Mouse (Mus musculus) liver, embryonic 16.5 days (tissue): ENCODE data around the gene Nrn1. TPM values are rescaled to one million over a fixed set of nuclear protein-coding genes. Genes with fewer than 3 reads are reported as not detected.

Experiments
- ATAC-seq: fragments of 200-750 bp; cut with Nextera tagmentation; 2 replicates; pipeline ENCODE4 v1.8.0; 2017; ENCODE audit warnings: low read depth, mild to moderate bottlenecking, moderate number of reproducible peaks, moderate library complexity
- H3K27ac ChIP-seq: fragments of 300-500 bp; sonication (generic); 2 replicates; pipeline ENCODE4 v1.5.1; 2014; ENCODE audit warnings: mild to moderate bottlenecking, low read length
- H3K27me3 ChIP-seq: fragments of 300-500 bp; sonication (generic); 2 replicates; pipeline ENCODE4 v1.6.1; 2014; ENCODE audit warnings: low read depth, low read length, mixed read lengths; ENCODE audit not compliant: control insufficient read depth, insufficient read depth
- H3K36me3 ChIP-seq: fragments of 300-500 bp; sonication (generic); 2 replicates; pipeline ENCODE4 v1.6.1; 2014; ENCODE audit warnings: mild to moderate bottlenecking; ENCODE audit not compliant: control insufficient read depth, insufficient read depth
- H3K4me1 ChIP-seq: fragments of 300-500 bp; sonication (generic); 2 replicates; pipeline ENCODE4 v1.6.1; 2014; ENCODE audit warnings: low read depth, low read length, mixed read lengths; ENCODE audit not compliant: control insufficient read depth
- H3K4me2 ChIP-seq: fragments of 300-500 bp; sonication (generic); 2 replicates; pipeline ENCODE4 v1.6.1; 2014; ENCODE audit warnings: low read depth, low read length, mixed read lengths
- H3K4me3 ChIP-seq: fragments of 300-500 bp; sonication (generic); 2 replicates; pipeline ENCODE4 v1.5.1; 2014; ENCODE audit warnings: low read depth, mild to moderate bottlenecking, low read length
- H3K9ac ChIP-seq: fragments of 300-500 bp; sonication (generic); 2 replicates; pipeline ENCODE4 v1.6.1; 2014; ENCODE audit warnings: low read depth, low read length
- H3K9me3 ChIP-seq: fragments of 300-500 bp; sonication (generic); replicated peaks from 2 replicates; pipeline ENCODE4 v1.6.1; 2016; ENCODE audit warnings: low read length; ENCODE audit not compliant: control insufficient read depth
- WGBS: fragments of 180-500 bp; shearing (Covaris S2); extraction: QIAGEN DNeasy Blood & Tissue Kit; methylation state at CpG from one replicate; pipeline ENCODE4 v1.1.7; 2014; ENCODE audit not compliant: insufficient replicate concordance; 5-methylcytosine and 5-hydroxymethylcytosine counted together
- polyA plus RNA-seq: library from polyadenylated mRNA; unstranded; fragments of >200 nt; fragmentation: Nextera tagmentation; extraction: Ambion mirVana; gene quantifications from 2 replicates; pipeline ENCODE4 v1.2.1, GENCODE M21; 2015

Nrn1 gene
- polyA plus RNA-seq: 51.8 and 59.6 TPM in 2 replicates

- Histone ChIP-seq H3K27ac (peak within 1 kb of the TSS; percentile 36), H3K4me1 (no peaks in the 10 kb centered on the region; the same call in 1 of the 2 replicates), H3K4me2 (peak within 1 kb of the TSS; percentile 51), H3K36me3 (no peaks in the 10 kb centered on the region), H3K9ac (peak within 1 kb of the TSS; percentile 32), H3K4me3 (peak within 1 kb of the TSS; percentile 39), H3K27me3 (peaks cover 64% of the 10 kb centered on the region), H3K9me3 (no peaks in the 10 kb centered on the region)
- peak; percentile 22; the same call in 1 of the 2 replicates for ATAC-seq
- 1% methylated on average over 50 of the region's 50 CpGs for WGBS
These were observed at the start of gene Nrn1 for GRCm38 (mm10) chr13:36734731-36735571. Nrn1 (minus strand) TSS chr13:36735131.

- Histone ChIP-seq H3K4me1 (no peaks in the 10 kb centered on the region), H3K36me3 (no peaks in the 10 kb centered on the region), H3K27ac (no peak overlapping the region), H3K9ac (no peak overlapping the region), H3K9me3 (no peaks in the 10 kb centered on the region), H3K4me2 (no peak overlapping the region), H3K4me3 (no peak overlapping the region), H3K27me3 (no peaks in the 10 kb centered on the region)
- 68% methylated on average over 5 of the region's 5 CpGs for WGBS
- no peak for ATAC-seq
These were observed 44.7 kb upstream of the Nrn1 start for GRCm38 (mm10) chr13:36779626-36780025.

DNA sequence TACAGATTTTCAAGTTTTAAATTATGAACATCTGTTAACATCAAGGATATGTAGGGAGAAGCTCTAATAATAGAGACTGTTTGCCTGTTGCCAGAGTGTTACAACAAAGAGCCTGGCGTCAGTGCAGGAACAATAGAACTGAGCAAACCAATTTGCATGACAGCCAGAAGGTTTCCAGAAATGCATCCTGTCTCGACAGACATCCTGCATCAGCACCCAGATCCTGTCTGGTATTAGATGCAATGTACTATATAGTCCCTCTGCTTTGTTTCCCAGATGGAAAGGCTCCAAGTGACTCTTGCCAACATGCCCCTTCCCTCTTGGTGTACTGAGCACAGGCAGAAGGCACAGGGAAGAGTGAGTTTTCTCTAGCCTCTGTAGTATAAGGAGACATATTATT, 31.9 kb upstream of the Nrn1 start:
- Histone ChIP-seq H3K36me3 (no peaks in the 10 kb centered on the region), H3K9ac (no peak overlapping the region), H3K4me1 (no peaks in the 10 kb centered on the region), H3K27ac (no peak overlapping the region), H3K9me3 (no peaks in the 10 kb centered on the region), H3K4me3 (no peak overlapping the region), H3K4me2 (no peak overlapping the region), H3K27me3 (no peaks in the 10 kb centered on the region)
- WGBS: 37% methylated on average over 2 of the region's 2 CpGs
- ATAC-seq: no peak

- Histone ChIP-seq H3K4me3 (no peak overlapping the region), H3K9ac (no peak overlapping the region), H3K9me3 (no peaks in the 10 kb centered on the region), H3K27ac (no peak overlapping the region), H3K27me3 (no peaks in the 10 kb centered on the region), H3K4me2 (no peak overlapping the region), H3K36me3 (no peaks in the 10 kb centered on the region), H3K4me1 (no peaks in the 10 kb centered on the region)
- 59% methylated on average over 3 of the region's 3 CpGs for WGBS
- ATAC-seq: no peak
These were observed 16.9 kb upstream of the Nrn1 start for GRCm38 (mm10) chr13:36751861-36752260.

GRCm38 (mm10) chr13:36750056-36750455, 15.1 kb upstream of the Nrn1 start:
- ATAC-seq: no peak
- Histone ChIP-seq H3K9ac (no peak overlapping the region), H3K27ac (no peak overlapping the region), H3K9me3 (no peaks in the 10 kb centered on the region), H3K36me3 (no peaks in the 10 kb centered on the region), H3K4me2 (no peak overlapping the region), H3K27me3 (no peaks in the 10 kb centered on the region), H3K4me3 (no peak overlapping the region), H3K4me1 (no peaks in the 10 kb centered on the region)
- WGBS: 45% methylated on average over 2 of the region's 2 CpGs

DNA sequence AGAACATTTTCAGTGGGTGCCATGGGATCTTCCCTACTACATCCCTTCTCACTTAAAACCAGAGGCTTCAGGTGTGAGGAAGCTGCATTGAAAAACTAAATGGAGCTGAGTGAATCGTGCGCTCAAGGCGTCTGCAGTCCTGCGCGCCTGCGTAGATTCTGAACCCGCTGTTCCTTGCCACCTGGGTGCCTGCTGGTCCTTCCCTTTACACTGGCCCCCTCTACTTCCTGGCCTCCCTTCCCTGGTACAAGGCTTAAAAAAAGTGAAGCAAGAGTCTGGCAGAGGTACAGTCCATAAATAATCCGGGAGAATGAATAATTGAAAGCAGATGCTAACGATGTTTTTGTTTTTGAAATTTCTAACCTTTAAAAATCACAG, 1.7 kb upstream of the Nrn1 start:
- Histone ChIP-seq H3K4me3 (peak overlapping the region; percentile 39), H3K36me3 (no peaks in the 10 kb centered on the region), H3K9me3 (no peaks in the 10 kb centered on the region), H3K4me2 (peak overlapping the region; percentile 51), H3K27me3 (peaks cover 49% of the 10 kb centered on the region), H3K9ac (no peak overlapping the region), H3K27ac (no peak overlapping the region), H3K4me1 (no peaks in the 10 kb centered on the region)
- no peak for ATAC-seq
- 12% methylated on average over 9 of the region's 9 CpGs for WGBS

DNA sequence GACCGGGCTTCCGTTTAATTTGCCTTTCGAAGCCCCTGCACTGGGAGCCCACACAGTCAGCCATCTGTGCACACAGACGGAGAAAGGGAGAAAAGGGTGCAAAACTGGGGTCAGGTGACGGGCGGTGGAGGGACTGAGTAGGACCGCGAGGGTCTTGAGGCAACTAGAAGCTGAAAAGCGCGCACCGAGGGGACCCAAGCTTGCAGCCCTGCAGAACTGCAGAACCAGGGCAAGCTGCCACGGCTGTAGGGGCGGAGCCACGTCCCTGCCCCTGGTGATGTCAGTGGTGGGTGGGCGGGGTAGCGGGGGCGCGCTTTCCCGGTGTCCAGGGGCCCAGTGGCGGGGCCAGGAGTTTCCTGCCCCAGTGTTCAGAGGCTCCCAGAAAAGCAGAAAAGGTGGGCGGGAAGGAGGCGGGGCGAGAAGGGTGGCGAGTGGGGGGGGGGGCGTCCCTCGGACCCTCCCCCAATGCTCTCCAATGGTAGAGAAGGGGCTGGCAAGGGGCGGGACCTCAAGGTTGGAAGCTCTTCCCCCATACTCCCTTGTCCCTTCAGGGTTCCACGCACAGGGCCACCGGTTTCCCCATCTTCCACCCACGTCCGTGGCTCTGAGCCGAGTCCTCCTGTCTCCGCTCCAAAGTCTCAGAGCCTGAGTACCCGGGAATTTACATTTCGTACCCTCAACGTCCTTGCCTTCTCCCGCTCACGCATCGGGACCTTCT, 1.1 kb upstream of the Nrn1 start:
- 1% methylated on average over 36 of the region's 39 CpGs for WGBS
- no peak overlapping the region for H3K27ac ChIP-seq
- ATAC-seq: peak; percentile 90
- peak overlapping the region; percentile 39 for H3K4me3 ChIP-seq
- H3K36me3 ChIP-seq: no peaks in the 10 kb centered on the region
- H3K4me1 ChIP-seq: no peaks in the 10 kb centered on the region
- no peaks in the 10 kb centered on the region for H3K9me3 ChIP-seq
- H3K27me3 ChIP-seq: peaks cover 54% of the 10 kb centered on the region
- peak overlapping the region; percentile 51 for H3K4me2 ChIP-seq
- H3K9ac ChIP-seq: no peak overlapping the region

GRCm38 (mm10) chr13:36733989-36734690, 791 bp downstream of the Nrn1 start:
- no peaks in the 10 kb centered on the region for H3K36me3 ChIP-seq
- H3K27ac ChIP-seq: peak overlapping the region; percentile 36; the same call in 1 of the 2 replicates
- no peaks in the 10 kb centered on the region; the same call in 1 of the 2 replicates for H3K4me1 ChIP-seq
- H3K4me2 ChIP-seq: no peak overlapping the region; the same call in 1 of the 2 replicates
- peak overlapping the region; percentile 32 for H3K9ac ChIP-seq
- peaks cover 72% of the 10 kb centered on the region for H3K27me3 ChIP-seq
- H3K9me3 ChIP-seq: no peaks in the 10 kb centered on the region
- WGBS: 1% methylated on average over 26 of the region's 26 CpGs
- peak overlapping the region; percentile 39 for H3K4me3 ChIP-seq
- ATAC-seq: 0 out of 2 replicates have a peak, but pooled peaks have one; percentile 14
